Mouse (Mus musculus): Measurements from ENCODE around the gene H2al1i. TPM values are rescaled to one million over a fixed set of nuclear protein-coding genes. Genes with fewer than 3 reads are reported as not detected.
"Not testable (repeated sequence)": the region's sequence is repeated elsewhere in the genome, so short reads cannot be mapped to it uniquely, and the experiment has no call there.

The H2al1i gene
- polyA plus RNA-seq, 1 experiment = not detected

GRCm38 (mm10) chrX:11314858-11315257 is 9.6 kb upstream of the H2al1i start, which contains the start of gene H2al1f:
H2al1f (plus strand) TSS chrX:11315158.
- WGBS = no CpG with 5 or more reads among the region's 6 CpGs
- not testable (repeated sequence) for H3K27me3 ChIP-seq (ENCODE audit: control insufficient read depth, insufficient read depth, low read length); H3K36me3 ChIP-seq (ENCODE audit: control insufficient read depth, insufficient read depth, low read length)

GRCm38 (mm10) chrX:11317956-11318355 is 6.5 kb upstream of the H2al1i start, which contains the start of gene H2al1g:
H2al1g (plus strand) TSS chrX:11318256.
- no CpG with 5 or more reads among the region's 3 CpGs for WGBS
- H3K36me3 ChIP-seq (ENCODE audit: control insufficient read depth, insufficient read depth, low read length); H3K4me1 ChIP-seq (replicated peaks; ENCODE audit: control insufficient read depth, insufficient read depth, low read length); H3K27ac ChIP-seq (ENCODE audit: control insufficient read depth, insufficient read depth, low read length); H3K27me3 ChIP-seq (ENCODE audit: control insufficient read depth, insufficient read depth, low read length); H3K4me3 ChIP-seq (ENCODE audit: control insufficient read depth, insufficient read depth, low read length); DNase-seq: not testable (repeated sequence)

More at GRCm38 (mm10) chrX:11314858-11315257, 9.6 kb upstream of the H2al1i start, which contains the start of gene H2al1f:
- not testable (repeated sequence) for DNase-seq; H3K4me1 ChIP-seq (replicated peaks; ENCODE audit: control insufficient read depth, insufficient read depth, low read length); H3K27ac ChIP-seq (ENCODE audit: control insufficient read depth, insufficient read depth, low read length); H3K4me3 ChIP-seq (ENCODE audit: control insufficient read depth, insufficient read depth, low read length)

GRCm38 (mm10) chrX:11321192-11321591 is 3.3 kb upstream of the H2al1i start, which contains the start of gene H2al1h:
H2al1h (plus strand) TSS chrX:11321492.
- not testable (repeated sequence) for H3K36me3 ChIP-seq (ENCODE audit: control insufficient read depth, insufficient read depth, low read length); H3K27ac ChIP-seq (ENCODE audit: control insufficient read depth, insufficient read depth, low read length); H3K4me3 ChIP-seq (ENCODE audit: control insufficient read depth, insufficient read depth, low read length); H3K4me1 ChIP-seq (replicated peaks; ENCODE audit: control insufficient read depth, insufficient read depth, low read length); H3K27me3 ChIP-seq (ENCODE audit: control insufficient read depth, insufficient read depth, low read length); DNase-seq
- no CpG with 5 or more reads among the region's 6 CpGs for WGBS

- H3K27me3 ChIP-seq (ENCODE audit: control insufficient read depth, insufficient read depth, low read length); H3K36me3 ChIP-seq (ENCODE audit: control insufficient read depth, insufficient read depth, low read length); H3K27ac ChIP-seq (ENCODE audit: control insufficient read depth, insufficient read depth, low read length); DNase-seq; H3K4me1 ChIP-seq (replicated peaks; ENCODE audit: control insufficient read depth, insufficient read depth, low read length); H3K4me3 ChIP-seq (ENCODE audit: control insufficient read depth, insufficient read depth, low read length): not testable (repeated sequence)
- WGBS = 91% methylated on average over 2 of the region's 2 CpGs
Observed at GRCm38 (mm10) chrX:11327522-11327921, 3.1 kb downstream of the H2al1i start, which contains the start of gene H2al1j. H2al1j (plus strand) TSS chrX:11327822.

GRCm38 (mm10) chrX:11345762-11346161 is 21.3 kb downstream of the H2al1i start:
- TF ChIP-seq CTCF (IDR thresholded peaks at IDR 0.05; ENCODE audit: borderline replicate concordance, control insufficient read depth, extremely low read depth, insufficient read depth, low read length, poor library complexity) = no peak
- no peak for TF ChIP-seq POLR2A (IDR thresholded peaks at IDR 0.05; ENCODE audit: control insufficient read depth, extremely low read depth, insufficient read depth, low read length, poor library complexity)

GRCm38 (mm10) chrX:11346756-11347155 is 22.3 kb downstream of the H2al1i start:
- DNase-seq = no peak
- 96% methylated on average over 3 of the region's 3 CpGs for WGBS
- no peaks in the 10 kb centered on the region for H3K4me1 ChIP-seq (replicated peaks; ENCODE audit: control insufficient read depth, insufficient read depth, low read length)
- H3K27me3 ChIP-seq (ENCODE audit: control insufficient read depth, insufficient read depth, low read length) = no peaks in the 10 kb centered on the region
- TF ChIP-seq POLR2A (IDR thresholded peaks at IDR 0.05; ENCODE audit: control insufficient read depth, extremely low read depth, insufficient read depth, low read length, poor library complexity) = no peak
- H3K27ac ChIP-seq (ENCODE audit: control insufficient read depth, insufficient read depth, low read length) = no peak overlapping the region
- H3K36me3 ChIP-seq (ENCODE audit: control insufficient read depth, insufficient read depth, low read length) = no peaks in the 10 kb centered on the region
- H3K4me3 ChIP-seq (ENCODE audit: control insufficient read depth, insufficient read depth, low read length) = no peak overlapping the region

More at GRCm38 (mm10) chrX:11345762-11346161, 21.3 kb downstream of the H2al1i start:
- DNase-seq = no peak
- Histone ChIP-seq H3K27me3 (ENCODE audit: control insufficient read depth, insufficient read depth, low read length) (no peaks in the 10 kb centered on the region), H3K27ac (ENCODE audit: control insufficient read depth, insufficient read depth, low read length) (no peak overlapping the region), H3K4me1 (replicated peaks; ENCODE audit: control insufficient read depth, insufficient read depth, low read length) (no peaks in the 10 kb centered on the region), H3K4me3 (ENCODE audit: control insufficient read depth, insufficient read depth, low read length) (no peak overlapping the region), H3K36me3 (ENCODE audit: control insufficient read depth, insufficient read depth, low read length) (no peaks in the 10 kb centered on the region)
- WGBS = 90% methylated on average over 9 of the region's 9 CpGs

- Histone ChIP-seq H3K4me3 (ENCODE audit: control insufficient read depth, insufficient read depth, low read length) (no peak overlapping the region), H3K4me1 (replicated peaks; ENCODE audit: control insufficient read depth, insufficient read depth, low read length) (no peaks in the 10 kb centered on the region), H3K36me3 (ENCODE audit: control insufficient read depth, insufficient read depth, low read length) (no peaks in the 10 kb centered on the region), H3K27me3 (ENCODE audit: control insufficient read depth, insufficient read depth, low read length) (no peaks in the 10 kb centered on the region), H3K27ac (ENCODE audit: control insufficient read depth, insufficient read depth, low read length) (no peak overlapping the region)
- no peak for DNase-seq
- TF ChIP-seq CTCF (IDR thresholded peaks at IDR 0.05; ENCODE audit: borderline replicate concordance, control insufficient read depth, extremely low read depth, insufficient read depth, low read length, poor library complexity) (no peak), POLR2A (IDR thresholded peaks at IDR 0.05; ENCODE audit: control insufficient read depth, extremely low read depth, insufficient read depth, low read length, poor library complexity) (no peak)
- WGBS = 17% methylated on average over 6 of the region's 6 CpGs
Observed at GRCm38 (mm10) chrX:11360823-11361222, 36.4 kb downstream of the H2al1i start.
